Mouse (Mus musculus) liver, embryonic 14.5 days (tissue): ENCODE measurements around the gene Slc25a21. TPM values are rescaled to one million over a fixed set of nuclear protein-coding genes. Genes with fewer than 3 reads are reported as not detected.

Experiments
- ATAC-seq: fragments of 200-750 bp; cut with Nextera tagmentation; 2 replicates; pipeline ENCODE4 v1.8.0; 2017; ENCODE audit warnings: moderate number of reproducible peaks, mild to moderate bottlenecking, moderate library complexity; ENCODE audit not compliant: insufficient read depth
- DNase-seq, 3 experiments: peaks; one replicate each; pipeline ENCODE4 v3.0.0-alpha.2; 2012 to 2013; ENCODE audit warnings: low read depth in 3 of 3, low spot score in 3 of 3
- H3K27ac ChIP-seq: fragments of 300-500 bp; sonication (generic); 2 replicates; pipeline ENCODE4 v1.5.1; 2014; ENCODE audit warnings: moderate library complexity, mild to moderate bottlenecking, control low read depth, inconsistent platforms
- H3K27me3 ChIP-seq: fragments of 300-500 bp; sonication (generic); 2 replicates; pipeline ENCODE4 v1.6.1; 2014; ENCODE audit warnings: mild to moderate bottlenecking, low read length, moderate library complexity; ENCODE audit not compliant: control insufficient read depth, insufficient read depth
- H3K36me3 ChIP-seq: fragments of 300-500 bp; sonication (generic); replicated peaks from 2 replicates; pipeline ENCODE4 v1.6.1; 2014; ENCODE audit warnings: low read depth; ENCODE audit not compliant: control insufficient read depth, insufficient read depth
- H3K4me1 ChIP-seq, 2 experiments: fragments of 200-500 bp in 1 of 2; fragments of 300-500 bp in 1 of 2; sonication (generic) in 1 of 2; replicated peaks; 2 replicates each; pipeline ENCODE4 v1.6.1; 2012 to 2014; ENCODE audit warnings: antibody characterized with exemption in 1 of 2, inconsistent platforms in 1 of 2, low read length in 1 of 2; ENCODE audit not compliant: control insufficient read depth in 2 of 2, insufficient read depth in 2 of 2
- H3K4me2 ChIP-seq: fragments of 300-500 bp; sonication (generic); 2 replicates; pipeline ENCODE4 v1.6.1; 2014; ENCODE audit warnings: low read depth, mild to moderate bottlenecking, control low read depth, moderate library complexity
- H3K4me3 ChIP-seq, 2 experiments: fragments of 200-500 bp in 1 of 2; fragments of 300-500 bp in 1 of 2; sonication (generic) in 1 of 2; 2 replicates each; pipeline ENCODE4 v1.5.1; 2012 to 2014; ENCODE audit warnings: low read depth in 2 of 2, low read length in 2 of 2, mild to moderate bottlenecking in 2 of 2, control low read depth in 1 of 2, inconsistent platforms in 1 of 2, moderate library complexity in 1 of 2; ENCODE audit not compliant: insufficient read depth in 1 of 2
- H3K9ac ChIP-seq: fragments of 300-500 bp; sonication (generic); replicated peaks from 2 replicates; pipeline ENCODE4 v1.6.1; 2014; ENCODE audit warnings: mild to moderate bottlenecking, control low read depth, moderate library complexity
- H3K9me3 ChIP-seq: fragments of 300-500 bp; sonication (generic); 2 replicates; pipeline ENCODE4 v1.6.1; 2016; ENCODE audit warnings: low read length, mixed read lengths; ENCODE audit not compliant: control insufficient read depth
- CTCF ChIP-seq: IDR thresholded peaks from 2 replicates; pipeline ENCODE4 v1.5.1; 2016; ENCODE audit warnings: antibody characterized with exemption, low read depth, control low read depth
- EP300 ChIP-seq: IDR thresholded peaks from 2 replicates; pipeline ENCODE4 v1.6.1; 2016; ENCODE audit warnings: antibody characterized with exemption, low read depth
- WGBS: fragments of 180-500 bp; shearing (Covaris S2); extraction: QIAGEN DNeasy Blood & Tissue Kit; methylation state at CpG from one replicate; pipeline ENCODE4 v1.1.7; 2014; ENCODE audit not compliant: insufficient replicate concordance; 5-methylcytosine and 5-hydroxymethylcytosine counted together
- polyA plus RNA-seq, 2 experiments: library from polyadenylated mRNA; depleted of rRNA in 1 of 2; stranded (reverse) in 1 of 2; unstranded in 1 of 2; fragments of >200 nt; fragmentation: Nextera tagmentation in 1 of 2; extraction: Ambion mirVana in 1 of 2; gene quantifications; 2 replicates each; pipeline versions ENCODE4 v1.2.1 to v1.2.3; 2012 to 2014

Slc25a21 gene
- polyA plus RNA-seq, 2 experiments = 9.3 to 21.6 TPM

GRCm38 (mm10) chr12:57099066-57099465, 98.2 kb downstream of the Slc25a21 start:
- no peak for ATAC-seq
- Histone ChIP-seq H3K27ac (no peak overlapping the region), H3K27me3 (no peaks in the 10 kb centered on the region)

GRCm38 (mm10) chr12:57098371-57098770, 98.9 kb downstream of the Slc25a21 start:
- no peak for TF ChIP-seq EP300
- TF ChIP-seq CTCF = no peak
- H3K9me3 ChIP-seq = no peaks in the 10 kb centered on the region
- H3K27me3 ChIP-seq = no peaks in the 10 kb centered on the region
- no peak overlapping the region for H3K4me2 ChIP-seq
- no peak for DNase-seq
- no peak overlapping the region for H3K27ac ChIP-seq
- H3K4me3 ChIP-seq = no peak overlapping the region
- WGBS = 84% methylated on average over 5 of the region's 5 CpGs
- H3K4me1 ChIP-seq = peaks cover 4 to 9% of the 10 kb centered on the region in 2 experiments
- ATAC-seq = no peak
- no peaks in the 10 kb centered on the region for H3K36me3 ChIP-seq
- H3K9ac ChIP-seq = no peak overlapping the region

More at GRCm38 (mm10) chr12:57099066-57099465, 98.2 kb downstream of the Slc25a21 start:
- H3K4me2 ChIP-seq = no peak overlapping the region
- peak; percentile 2 to 14 (median 3) for DNase-seq
- H3K9ac ChIP-seq = no peak overlapping the region
- TF ChIP-seq EP300 (no peak), CTCF (no peak)
- no peaks in the 10 kb centered on the region for H3K36me3 ChIP-seq
- H3K4me3 ChIP-seq = no peak overlapping the region
- peaks cover 4 to 9% of the 10 kb centered on the region in 2 experiments for H3K4me1 ChIP-seq
- H3K9me3 ChIP-seq = no peaks in the 10 kb centered on the region
- 49% methylated on average over 3 of the region's 3 CpGs for WGBS

- no peak for DNase-seq
- WGBS = 52% methylated on average over 5 of the region's 5 CpGs
- no peak overlapping the region for H3K9ac ChIP-seq
- H3K36me3 ChIP-seq = no peaks in the 10 kb centered on the region
- H3K9me3 ChIP-seq = no peaks in the 10 kb centered on the region
- H3K4me3 ChIP-seq = no peak overlapping the region
- no peak overlapping the region for H3K27ac ChIP-seq
- no peaks in the 10 kb centered on the region for H3K4me1 ChIP-seq
- no peak for TF ChIP-seq EP300
- no peaks in the 10 kb centered on the region for H3K27me3 ChIP-seq
- no peak overlapping the region for H3K4me2 ChIP-seq
- ATAC-seq = no peak
Observed at GRCm38 (mm10) chr12:57093107-57093506, 104.2 kb downstream of the Slc25a21 start.

GRCm38 (mm10) chr12:57084519-57084918, 112.8 kb downstream of the Slc25a21 start:
- no peak for DNase-seq
- no peak overlapping the region for H3K4me3 ChIP-seq
- WGBS = 64% methylated on average over 3 of the region's 3 CpGs
- no peaks in the 10 kb centered on the region for H3K9me3 ChIP-seq
- ATAC-seq = no peak
- H3K27ac ChIP-seq = no peak overlapping the region
- H3K27me3 ChIP-seq = no peaks in the 10 kb centered on the region
- no peak overlapping the region for H3K4me2 ChIP-seq
- H3K4me1 ChIP-seq = no peaks in the 10 kb centered on the region
- H3K9ac ChIP-seq = no peak overlapping the region
- no peaks in the 10 kb centered on the region for H3K36me3 ChIP-seq
- TF ChIP-seq CTCF (no peak), EP300 (no peak)

GRCm38 (mm10) chr12:57083533-57083932, 113.7 kb downstream of the Slc25a21 start:
- Histone ChIP-seq H3K4me2 (no peak overlapping the region), H3K4me1 (no peaks in the 10 kb centered on the region), H3K27ac (no peak overlapping the region), H3K27me3 (no peaks in the 10 kb centered on the region), H3K36me3 (no peaks in the 10 kb centered on the region), H3K9ac (no peak overlapping the region), H3K9me3 (no peaks in the 10 kb centered on the region), H3K4me3 (no peak overlapping the region)
- TF ChIP-seq EP300 (no peak), CTCF (no peak)
- 85% methylated on average over 5 of the region's 5 CpGs for WGBS
- DNase-seq = no peak
- ATAC-seq = no peak
